Mouse (Mus musculus): ENCODE results near the gene Olfr1136.

Olfr1136 gene

GRCm38 (mm10) chr2:87693847-87694246 is at the start of gene Olfr1136:
TSS of gene Olfr1136 (minus strand) at chr2:87693947.
- no peak for DNase-seq (ENCODE audit: low spot score)

GRCm38 (mm10) chr2:87743452-87743851 is 49.7 kb upstream of the Olfr1136 start, which contains the start of gene Olfr1140:
TSS of gene Olfr1140 (plus strand) at chr2:87743752.
- no peak for DNase-seq (ENCODE audit: low spot score)

DNA sequence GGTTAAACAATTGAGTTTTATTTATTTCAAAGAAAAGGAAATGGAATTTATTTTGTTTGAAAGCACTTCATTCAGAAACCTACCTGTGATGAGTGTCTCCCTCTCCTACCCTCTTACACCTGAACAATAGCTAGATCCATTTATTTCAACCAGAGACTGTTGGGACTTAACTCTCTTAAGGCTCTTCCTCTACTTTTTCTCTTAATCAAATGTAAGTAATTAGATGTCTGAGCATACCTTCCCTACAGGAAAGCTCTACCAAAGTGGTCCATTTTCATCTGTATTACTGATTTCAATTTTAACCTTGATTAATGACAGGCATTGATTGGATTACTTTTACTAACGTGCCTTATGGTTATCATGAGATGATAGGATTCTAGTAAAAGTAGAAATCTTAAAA is 46.1 kb upstream of the Olfr1136 start, which contains the start of gene Olfr1138:
TSS of gene Olfr1138 (minus strand) at position 101 of the 400 bp plus-strand sequence.
- DNase-seq (ENCODE audit: low spot score): no peak

DNA sequence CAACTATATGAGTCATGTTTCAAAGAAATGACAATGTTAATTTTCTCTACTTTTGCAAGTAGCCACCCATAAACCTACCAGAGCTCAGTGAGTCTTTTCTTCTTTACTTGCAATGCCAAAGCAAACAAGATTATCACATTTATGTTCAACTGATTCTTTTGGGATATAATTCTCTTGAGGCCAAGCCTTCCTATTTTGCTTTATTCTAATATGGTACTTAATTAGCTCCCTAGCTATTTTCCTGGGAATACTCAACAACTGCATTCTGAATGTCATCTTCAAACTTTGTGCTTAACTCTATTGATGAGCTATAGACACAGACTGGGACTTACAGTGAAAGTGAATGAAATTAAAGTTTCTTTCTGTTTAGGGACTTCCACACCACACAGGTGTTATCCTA is 19.3 kb upstream of the Olfr1136 start, which contains the start of gene Olfr1137:
TSS of gene Olfr1137 (minus strand) at position 101 of the 400 bp plus-strand sequence.
- DNase-seq (ENCODE audit: low spot score): no peak

DNA sequence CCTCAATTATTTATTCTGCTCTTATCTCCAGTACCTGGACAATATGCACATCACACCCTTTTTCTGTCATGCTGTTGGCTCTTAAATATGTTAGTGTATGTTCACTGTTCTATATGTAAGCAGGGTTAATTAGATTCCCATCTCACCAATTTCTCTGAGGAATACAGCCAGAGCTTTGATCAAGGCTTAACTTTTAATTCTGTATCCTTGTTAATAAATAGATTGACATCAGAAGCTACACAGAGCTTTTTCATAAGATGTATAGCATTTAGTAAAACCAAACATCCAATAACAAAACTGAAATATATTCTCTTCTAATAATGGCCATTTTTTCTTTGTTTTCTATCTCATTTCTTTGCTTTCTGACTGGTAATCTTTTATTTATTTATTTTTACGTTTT is 20.2 kb downstream of the Olfr1136 start, which contains the start of gene Olfr1135:
TSS of gene Olfr1135 (minus strand) at position 101 of the 400 bp plus-strand sequence.
- DNase-seq (ENCODE audit: low spot score): no peak

DNA sequence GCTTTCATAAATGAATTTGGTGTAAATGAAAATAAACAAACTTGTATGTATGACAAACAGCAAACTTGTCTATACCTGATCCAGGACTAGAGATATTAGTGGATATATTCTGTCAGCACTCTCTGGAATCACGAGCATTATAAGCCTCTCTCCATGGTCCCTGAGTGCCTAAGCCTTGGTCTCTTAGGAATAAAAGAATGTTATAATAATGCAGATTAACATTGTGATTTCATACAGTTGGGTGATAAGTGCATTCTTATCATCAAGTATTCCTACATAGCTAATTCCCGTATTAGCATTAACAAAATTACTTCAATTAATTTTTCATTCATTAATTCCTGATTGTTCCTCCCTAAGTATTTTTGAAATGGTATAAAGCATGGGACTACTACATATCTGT is 35.4 kb downstream of the Olfr1136 start, which contains the start of gene Olfr1134:
TSS of gene Olfr1134 (minus strand) at position 101 of the 400 bp plus-strand sequence.
- no peak for DNase-seq (ENCODE audit: low spot score)

GRCm38 (mm10) chr2:87647274-87647673 is 46.5 kb downstream of the Olfr1136 start, which contains the start of gene Olfr1133:
TSS of gene Olfr1133 (minus strand) at chr2:87647374.
- DNase-seq (ENCODE audit: low spot score): no peak

Data from ovary, postnatal 36 days (tissue).